Mouse (Mus musculus) left cerebral cortex, postnatal 25 days (tissue): ENCODE measurements around the gene Slc25a19. TPM values are rescaled to one million over a fixed set of nuclear protein-coding genes. Genes with fewer than 3 reads are reported as not detected.

Experiments
- DNase-seq, 2 experiments: peaks; one replicate each; pipeline ENCODE4 v3.0.0; 2022; ENCODE audit warnings: low spot score in 2 of 2, mixed read lengths in 1 of 2
- intact Hi-C: fragments of 180-260 bp; cut with DNase I; formaldehyde crosslinking; loops from one replicate; pipeline ENCODE4 v1.15.1; 2025
- total RNA-seq, 2 experiments: library from RNA; stranded (reverse); gene quantifications; 2 replicates each; pipeline ENCODE4 v1.2.3; 2021

The Slc25a19 gene
- total RNA-seq, 2 experiments from 2014 or later, result 54.3 to 59.3 TPM

DNA sequence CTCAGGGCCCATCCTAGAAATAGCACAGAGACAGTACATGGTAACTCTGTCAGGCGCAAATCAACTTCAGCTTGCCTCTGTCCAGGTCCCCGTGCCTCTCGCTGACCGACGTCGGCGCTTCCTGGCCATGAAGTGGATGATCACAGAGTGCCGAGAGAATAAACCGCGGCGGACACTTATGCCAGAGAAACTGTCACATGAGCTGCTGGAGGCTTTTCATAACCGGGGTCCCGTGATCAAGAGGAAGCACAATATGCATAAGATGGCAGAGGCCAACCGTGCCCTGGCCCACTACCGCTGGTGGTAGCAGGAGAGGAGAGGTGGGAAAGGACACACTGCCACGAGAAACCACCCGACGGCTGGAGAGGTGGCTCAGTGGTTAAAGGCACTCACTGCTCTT, 21.4 kb downstream of the Slc25a19 start:
- DNase-seq, result no peak
- intact Hi-C loops, result no loop called here

DNA sequence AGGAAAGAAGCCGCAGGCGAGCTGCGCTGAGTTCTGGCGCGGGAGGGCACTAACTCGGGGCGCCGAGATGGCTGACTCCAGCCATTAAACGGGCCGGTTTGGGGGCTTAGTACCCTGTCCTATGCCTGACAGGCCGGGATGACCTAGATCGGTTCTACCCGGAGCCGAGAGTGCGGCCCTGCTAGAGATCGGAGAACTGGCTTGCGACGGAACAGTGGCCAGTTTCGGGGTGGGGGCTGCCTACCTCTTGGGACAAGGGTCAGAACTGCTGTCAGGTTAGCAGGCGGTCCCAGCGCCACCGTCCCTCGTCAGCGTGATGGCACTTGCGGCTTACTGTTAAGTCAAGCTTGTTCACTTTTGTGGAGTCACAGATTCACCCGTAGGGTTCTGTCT, 23.8 kb downstream of the Slc25a19 start:
- DNase-seq, result no peak
- intact Hi-C loops, result no loop called here

DNA sequence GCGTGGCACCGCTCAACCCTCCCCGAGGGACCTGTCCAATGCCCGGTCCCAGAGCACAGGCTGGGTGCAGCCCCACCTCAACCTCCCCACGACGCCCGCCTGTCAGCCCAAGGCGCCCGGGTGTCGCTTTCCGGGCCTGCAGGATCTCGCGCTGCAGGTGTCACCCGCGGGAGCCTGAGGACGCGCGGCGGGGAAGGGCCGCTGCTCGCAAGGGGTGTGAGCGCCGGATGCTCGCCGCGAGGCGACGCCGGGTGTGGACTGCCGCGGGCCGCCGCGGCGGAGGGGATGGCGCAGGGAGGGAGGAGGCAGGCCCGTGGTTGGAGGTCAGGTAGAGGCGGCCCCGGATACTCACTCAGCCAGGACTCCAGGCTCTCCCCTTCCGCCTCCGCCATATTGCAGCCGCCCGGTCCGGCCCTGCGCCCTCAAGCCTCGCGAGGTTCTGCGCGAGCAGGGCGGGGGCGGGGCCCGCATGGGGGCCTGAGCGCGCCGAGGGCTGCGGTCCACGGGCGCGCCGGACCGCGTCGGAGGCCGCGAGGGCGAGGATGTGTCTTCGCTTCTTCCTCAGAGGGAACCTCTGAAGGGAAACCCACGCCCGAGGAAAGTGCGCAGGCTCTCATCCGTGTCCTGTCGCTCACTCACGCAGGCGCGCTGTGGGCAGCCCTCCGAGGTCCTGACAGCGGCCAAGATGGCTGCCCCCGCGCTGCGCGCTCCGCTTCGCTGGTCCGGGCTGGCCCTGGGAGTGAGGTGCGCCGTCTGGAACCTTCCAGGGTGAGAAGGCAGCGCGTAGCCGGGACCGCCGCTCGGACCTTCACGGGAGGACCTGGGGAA, 24.4 kb downstream of the Slc25a19 start, which contains the start of the genes Mrps7 and Gga3:
Mrps7 (plus strand) TSS at position 450 of the 828 bp plus-strand sequence.
Gga3 (minus strand) TSS at position 576 of the 828 bp plus-strand sequence.
- intact Hi-C loops, result no loop called here
- peak; percentile 88 to 93 for DNase-seq

DNA sequence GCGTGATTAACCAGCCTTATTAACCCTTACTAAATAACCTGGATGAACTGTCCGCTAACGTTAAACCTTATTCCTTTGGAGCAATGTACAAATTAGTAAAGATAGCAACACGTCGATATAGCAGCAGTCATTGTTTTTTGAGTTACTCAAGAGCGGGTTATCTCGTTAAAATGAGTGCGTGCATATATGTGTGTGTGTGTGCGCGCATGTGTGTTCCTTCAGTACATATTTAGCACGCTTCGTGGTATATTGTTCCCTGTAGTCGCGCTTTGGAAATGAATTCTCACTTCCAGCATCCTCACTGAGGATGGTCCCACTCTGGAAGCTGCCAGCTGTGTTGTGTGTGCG, 25.0 kb downstream of the Slc25a19 start:
- intact Hi-C loops, result no loop called here
- peak in 1 of 2 experiments; percentile 30 for DNase-seq

DNA sequence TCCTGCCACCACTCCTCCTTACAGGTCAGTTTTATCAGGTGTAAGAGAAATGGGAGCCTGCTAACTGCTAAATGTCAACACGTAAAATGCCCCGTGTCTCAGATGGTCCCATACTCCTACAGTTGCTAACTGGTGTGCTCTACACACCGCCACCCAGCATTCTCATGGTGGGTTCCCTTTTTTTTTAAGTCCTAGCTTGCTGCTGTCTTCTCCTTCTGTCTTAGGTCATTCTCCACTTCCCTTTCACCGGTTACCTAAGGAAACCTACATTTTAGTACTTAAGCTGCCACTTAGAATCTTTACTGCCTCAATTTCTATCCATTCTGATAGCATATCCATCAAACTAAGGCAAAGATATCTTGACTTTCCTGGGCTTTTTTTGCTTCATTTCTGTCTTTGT, 26.9 kb downstream of the Slc25a19 start:
- DNase-seq, result no peak
- intact Hi-C loops, result no loop called here

DNA sequence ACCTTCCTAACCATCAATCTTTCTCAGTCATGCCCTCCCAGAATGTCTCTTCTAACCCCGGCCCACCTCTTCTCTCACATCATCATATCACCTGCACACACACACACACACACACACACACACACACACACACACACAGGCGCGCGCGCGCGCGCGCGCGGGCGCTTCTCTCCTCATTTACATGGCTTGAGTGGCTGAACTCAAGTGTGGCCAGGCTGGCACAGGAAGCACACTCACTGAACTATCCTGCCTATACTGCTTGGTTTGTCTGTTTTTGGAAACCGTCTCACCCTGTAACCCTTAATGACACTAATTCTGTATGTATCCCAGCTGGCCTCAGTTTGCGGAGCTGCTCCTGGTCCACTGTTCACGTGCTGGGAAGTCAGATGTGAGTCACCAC, 27.4 kb downstream of the Slc25a19 start:
- DNase-seq, result no peak
- intact Hi-C loops, result no loop called here

DNA sequence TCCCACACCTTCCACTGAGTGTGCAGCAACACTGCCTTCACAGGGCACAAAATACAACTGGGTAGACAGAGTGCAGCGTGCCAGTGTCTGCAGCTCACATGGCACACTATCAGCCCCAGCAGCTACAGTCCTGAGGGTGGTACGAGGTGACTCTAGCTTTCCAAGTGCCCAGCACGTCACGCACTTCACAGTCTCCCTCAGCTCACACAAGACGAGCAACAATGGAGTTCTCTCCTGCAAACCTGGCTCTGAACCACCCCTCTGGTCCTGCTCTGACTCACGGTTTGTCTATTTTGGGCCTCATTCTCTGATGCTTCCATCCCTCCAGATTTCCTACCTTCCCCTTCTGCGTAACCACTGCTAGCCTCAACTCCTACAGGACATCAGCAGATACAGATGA, 28.4 kb downstream of the Slc25a19 start:
- intact Hi-C loops, result no loop called here
- DNase-seq, result peak in 1 of 2 experiments; percentile 86

DNA sequence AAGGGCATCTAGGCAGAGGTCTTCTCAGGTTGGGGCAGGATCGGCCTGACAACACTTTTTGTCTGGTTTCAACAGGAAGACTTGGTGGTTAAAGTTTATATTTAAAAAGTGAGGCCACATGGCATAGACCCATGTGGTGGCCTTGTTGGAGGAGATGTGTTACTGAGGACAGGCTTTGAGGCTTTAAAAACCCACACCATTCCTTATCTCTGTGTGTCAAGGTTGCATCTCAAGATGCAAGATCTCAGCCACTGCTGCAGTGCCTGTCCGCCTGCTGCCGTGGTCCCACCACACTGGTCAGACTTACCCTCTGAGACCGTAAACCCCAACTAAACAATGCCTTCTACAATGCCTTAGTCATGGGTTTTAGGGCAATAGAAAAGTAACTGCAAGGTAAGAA, 29.8 kb downstream of the Slc25a19 start:
- DNase-seq, result no peak

DNA sequence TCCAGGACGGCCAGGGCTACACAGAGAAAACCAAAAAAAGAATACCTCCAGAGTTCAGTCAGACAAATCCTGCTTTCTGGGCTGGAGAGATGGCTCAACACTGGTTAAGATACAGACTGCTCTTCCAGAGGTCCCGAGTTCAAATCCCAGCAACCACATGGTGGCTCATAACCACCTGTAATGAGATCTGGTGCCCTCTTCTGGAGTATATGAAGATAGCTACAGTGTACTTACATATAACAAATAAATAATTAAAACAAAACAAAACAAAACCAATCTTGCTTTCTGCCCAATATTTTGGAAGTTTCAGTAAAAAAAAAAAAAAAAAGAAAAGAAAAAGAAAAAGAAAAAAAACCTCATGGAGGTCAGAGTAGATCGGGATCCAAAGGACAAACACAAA, 32.9 kb downstream of the Slc25a19 start:
- no peak for DNase-seq
- intact Hi-C loops, result no loop called here

More for the DNA sequence above, 29.8 kb downstream of the Slc25a19 start:
- intact Hi-C loops, result no loop called here

DNA sequence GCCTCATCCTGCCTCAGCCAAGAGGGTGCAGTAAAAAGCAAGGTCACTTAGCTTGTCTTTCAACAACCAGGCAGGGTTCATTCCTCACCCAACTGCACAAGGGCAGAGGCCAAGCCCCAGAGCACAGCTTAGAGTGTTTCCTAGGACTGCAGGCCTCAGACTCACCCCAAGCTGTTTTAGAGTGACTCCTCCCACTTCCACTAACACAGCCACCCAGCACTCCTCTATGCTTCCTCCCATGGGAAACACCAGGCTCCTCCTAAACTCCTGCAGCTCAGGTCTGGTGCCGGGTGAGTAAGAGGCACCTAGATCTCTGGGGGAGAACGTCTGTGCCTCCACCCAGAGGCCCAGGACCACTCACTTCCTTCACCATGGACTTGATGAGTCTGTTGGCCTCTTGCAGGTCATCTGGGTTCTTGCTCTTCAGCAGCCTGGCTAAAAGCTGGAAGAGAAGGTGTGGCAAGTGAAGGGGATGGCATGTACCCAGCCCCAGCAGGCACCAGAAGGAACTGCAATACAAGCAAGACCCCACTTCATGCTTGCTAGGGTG, 37.5 kb downstream of the Slc25a19 start:
- intact Hi-C loops, result loop anchor here (2.0 kb wide), 1 partner anchor 18 kb away; no protein-coding TSS in a partner anchor
- DNase-seq, result no peak

DNA sequence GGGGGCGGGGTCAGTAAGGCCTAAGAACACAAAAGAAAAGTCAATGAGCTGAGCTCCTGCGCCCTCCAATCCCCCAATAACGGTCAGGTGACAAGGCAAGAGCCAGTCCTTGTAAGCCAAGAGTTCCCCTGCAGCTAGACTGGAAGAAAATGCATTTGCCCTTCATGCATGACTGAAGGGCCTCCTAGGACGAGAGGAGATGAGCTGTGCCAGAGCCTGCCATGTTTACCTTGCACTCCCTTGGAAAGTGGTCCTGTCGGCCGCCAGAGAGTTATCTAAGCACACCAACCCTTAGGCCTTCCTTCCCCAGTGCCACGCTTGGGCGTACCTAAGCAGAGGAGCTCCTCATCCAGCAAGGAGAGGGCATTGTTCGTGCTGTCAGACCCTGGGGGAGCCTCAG, 40.1 kb downstream of the Slc25a19 start:
- intact Hi-C loops, result no loop called here

DNA sequence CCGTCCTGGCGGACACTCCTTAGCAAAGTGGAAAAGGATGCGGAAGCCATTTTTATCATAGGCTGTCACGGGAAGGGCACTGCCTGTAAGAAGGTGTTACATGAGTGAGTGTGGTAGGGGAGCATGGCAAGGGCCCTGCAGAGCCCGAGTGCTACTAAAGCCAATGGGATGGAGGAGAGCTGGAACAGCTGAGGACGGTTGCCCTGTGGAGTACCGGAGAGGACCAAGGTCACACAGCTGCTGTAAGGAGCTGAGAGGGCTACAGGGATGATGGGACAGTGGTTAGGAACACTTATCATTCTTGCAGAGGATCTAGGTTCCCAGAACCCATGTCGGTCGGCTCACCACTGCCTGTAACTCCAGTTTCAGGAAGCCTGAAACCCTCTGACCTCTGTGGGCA, 41.7 kb downstream of the Slc25a19 start:
- DNase-seq, result no peak
- intact Hi-C loops, result no loop called here

More for the DNA sequence above, 40.1 kb downstream of the Slc25a19 start:
- DNase-seq, result no peak

DNA sequence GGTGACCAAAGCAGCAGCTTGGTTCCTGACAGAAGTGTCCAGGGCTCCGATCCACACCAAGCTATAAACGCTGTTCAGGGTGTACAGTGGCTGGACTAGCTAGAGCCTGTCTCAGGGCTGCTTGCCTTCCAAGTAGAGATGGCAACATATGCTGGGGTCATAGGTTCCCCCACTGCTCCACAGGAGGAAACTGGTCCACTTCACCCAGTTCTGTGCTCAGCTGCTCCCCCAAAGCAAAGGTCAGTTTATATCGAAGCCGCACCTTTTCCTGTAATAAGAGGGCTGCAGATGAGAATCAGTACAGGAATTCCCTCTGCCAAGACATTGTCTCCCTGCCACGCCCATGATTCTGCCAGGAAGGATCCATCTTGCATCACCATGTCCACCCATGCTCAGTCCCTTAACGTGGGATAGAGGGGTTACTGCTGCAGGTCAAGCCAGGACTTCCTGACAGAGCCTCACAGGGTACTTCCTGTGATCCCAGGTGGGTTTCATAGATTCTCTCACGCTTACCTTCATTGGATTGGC, 42.5 kb downstream of the Slc25a19 start:
- DNase-seq, result no peak
- intact Hi-C loops, result no loop called here

DNA sequence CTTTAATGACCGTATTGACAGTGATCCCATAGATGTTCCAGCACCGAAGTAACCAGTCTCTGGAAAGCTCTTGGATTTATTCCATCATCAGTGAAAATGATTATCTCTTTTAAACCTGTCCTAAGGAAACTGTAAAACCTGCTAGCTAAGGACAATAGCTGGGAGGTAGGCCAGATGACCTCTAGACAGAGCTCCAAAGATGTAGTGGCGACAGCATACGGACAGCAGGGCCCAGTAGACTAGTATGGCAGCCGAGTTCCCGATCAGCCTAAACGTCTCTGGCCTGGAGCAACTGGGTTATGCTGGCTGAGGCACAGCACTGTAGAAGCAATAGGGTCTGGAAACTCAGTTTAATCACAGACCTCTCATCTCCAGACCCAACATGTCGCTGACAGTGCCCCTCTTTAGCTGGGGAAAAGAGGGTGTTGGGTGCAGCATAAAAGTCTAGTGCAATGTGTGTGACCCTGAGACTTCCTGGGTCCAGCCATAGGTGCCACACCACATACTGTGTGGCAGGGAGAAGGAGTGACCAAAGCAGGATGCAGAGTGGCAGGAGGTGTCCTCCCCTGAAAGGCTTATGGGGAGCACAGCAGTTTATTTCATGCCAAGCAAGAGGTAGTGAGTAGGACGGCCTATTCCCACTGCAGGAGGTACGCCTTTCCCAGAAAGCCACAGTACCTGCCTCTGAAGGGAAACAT, 43.6 kb downstream of the Slc25a19 start:
- no peak for DNase-seq
- intact Hi-C loops, result no loop called here

DNA sequence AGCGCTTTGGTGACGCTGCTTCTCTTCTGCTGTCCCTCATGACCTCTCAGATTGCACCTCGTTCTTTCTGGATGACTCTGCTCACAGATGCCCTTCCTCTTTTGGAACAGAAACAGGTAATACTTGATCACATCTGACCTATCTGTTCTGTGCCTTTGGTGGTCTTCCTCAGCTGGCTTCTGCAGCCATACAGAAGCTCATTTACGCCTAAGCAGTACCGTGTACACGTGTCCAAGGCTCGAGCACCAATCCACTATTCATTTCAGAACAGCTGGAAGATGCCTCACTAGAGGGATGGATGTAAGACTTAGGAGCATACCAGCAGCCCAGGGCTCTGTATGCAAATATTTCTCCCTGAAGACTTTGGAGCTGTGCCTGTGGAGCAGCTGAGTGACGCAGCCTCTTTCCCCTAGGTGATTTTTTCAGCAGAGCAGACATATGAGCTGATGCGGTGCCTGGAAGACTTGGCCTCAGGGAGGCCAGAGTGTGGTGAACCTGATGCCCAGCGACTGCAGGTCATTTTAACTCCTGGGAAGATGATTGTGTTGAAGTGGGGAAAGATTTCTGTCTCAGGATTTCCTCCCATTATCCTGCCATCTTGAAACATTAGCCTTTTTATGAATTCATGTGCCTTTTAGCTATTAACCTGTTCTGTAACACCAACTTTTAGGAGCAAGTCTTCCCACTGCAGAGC, 45.0 kb downstream of the Slc25a19 start:
- no peak for DNase-seq
- intact Hi-C loops, result no loop called here

DNA sequence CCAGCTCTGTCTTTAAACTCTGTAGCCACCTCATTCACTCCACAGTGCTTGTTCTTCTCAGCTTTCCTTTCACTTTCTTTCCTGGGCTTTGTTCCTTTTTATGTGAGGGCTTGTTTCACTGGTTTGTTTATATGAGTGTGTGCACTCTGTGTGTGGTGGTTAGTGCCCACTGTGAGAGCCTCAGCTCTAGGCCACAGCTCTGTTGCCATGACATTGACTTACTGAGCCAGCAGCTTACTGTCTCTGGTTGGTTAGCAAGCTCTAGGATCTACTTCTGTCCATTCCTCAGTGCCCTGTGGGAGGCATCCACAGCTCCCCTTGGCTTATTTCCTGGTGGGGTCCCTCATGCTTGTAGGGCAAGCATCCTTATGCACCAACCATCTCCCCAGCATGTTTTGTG, 49.0 kb downstream of the Slc25a19 start:
- no peak for DNase-seq
- intact Hi-C loops, result no loop called here

DNA sequence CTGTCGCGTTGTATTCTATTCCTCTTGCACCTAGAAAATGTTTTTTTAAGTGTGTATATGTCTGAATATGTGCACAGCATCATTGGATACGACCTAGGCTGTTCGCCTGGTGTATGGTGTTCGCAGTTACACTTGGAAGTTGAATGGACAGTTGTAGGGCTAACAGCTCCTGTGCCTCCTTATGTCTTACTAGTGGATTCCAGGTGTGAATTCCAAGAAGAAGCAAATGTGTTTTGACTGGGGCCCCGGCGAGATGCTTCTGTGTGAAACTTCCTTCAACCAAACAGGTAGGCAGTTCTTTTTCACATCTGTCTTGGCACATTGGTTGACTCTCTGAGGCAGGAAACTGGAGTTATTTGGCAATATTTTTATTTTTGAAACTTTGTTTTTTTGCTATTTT, 63.1 kb downstream of the Slc25a19 start:
- intact Hi-C loops, result no loop called here
- DNase-seq, result no peak
